Mouse (Mus musculus): ENCODE data around the gene Igfbp7.

Igfbp7 gene

GRCm38 (mm10) chr5:77349971-77350658 is 57.7 kb downstream of the Igfbp7 start:
- no peak for DNase-seq (ENCODE audit: low spot score)

- DNase-seq (ENCODE audit: low spot score) = no peak
These were observed 58.9 kb downstream of the Igfbp7 start for GRCm38 (mm10) chr5:77348901-77349300.

GRCm38 (mm10) chr5:77340033-77340432 is 67.8 kb downstream of the Igfbp7 start:
- DNase-seq (ENCODE audit: low spot score) = no peak

GRCm38 (mm10) chr5:77330154-77330553 is 77.7 kb downstream of the Igfbp7 start:
- no peak for DNase-seq (ENCODE audit: low spot score)

GRCm38 (mm10) chr5:77324936-77325335 is 82.9 kb downstream of the Igfbp7 start:
- DNase-seq (ENCODE audit: low spot score) = no peak

GRCm38 (mm10) chr5:77314986-77315385 is 92.9 kb downstream of the Igfbp7 start:
- no peak for DNase-seq (ENCODE audit: low spot score)

GRCm38 (mm10) chr5:77314206-77314605 is 93.6 kb downstream of the Igfbp7 start:
- no peak for DNase-seq (ENCODE audit: low spot score)

- DNase-seq (ENCODE audit: low spot score) = peak; percentile 97
These were observed 97.7 kb downstream of the Igfbp7 start, which contains the start of the genes Noa1 and Polr2b for GRCm38 (mm10) chr5:77309924-77310772. TSS of gene Noa1 (minus strand) at chr5:77310084. TSS of gene Polr2b (plus strand) at chr5:77310147.

GRCm38 (mm10) chr5:77309051-77309906 is 98.6 kb downstream of the Igfbp7 start:
- DNase-seq (ENCODE audit: low spot score) = no peak

- no peak for DNase-seq (ENCODE audit: low spot score)
These were observed 99.9 kb downstream of the Igfbp7 start for GRCm38 (mm10) chr5:77307821-77308553.

GRCm38 (mm10) chr5:77301296-77301903 is 106.4 kb downstream of the Igfbp7 start:
- DNase-seq (ENCODE audit: low spot score) = no peak

- no peak for DNase-seq (ENCODE audit: low spot score)
These were observed 108.4 kb downstream of the Igfbp7 start for GRCm38 (mm10) chr5:77299486-77299885.

All from layer of hippocampus, adult 9-10 months (tissue).